Mouse (Mus musculus) C2C12 (cell line): Measurements from ENCODE around the gene Znhit2. TPM values are rescaled to one million over a fixed set of nuclear protein-coding genes. Genes with fewer than 3 reads are reported as not detected.

Experiments
- H3K27me3 ChIP-seq: one replicate; pipeline ENCODE4 v1.6.1; 2011; ENCODE audit not compliant: control insufficient read depth, insufficient read depth, insufficient read length
- H3K36me3 ChIP-seq: one replicate; pipeline ENCODE4 v1.6.1; 2011; ENCODE audit not compliant: control insufficient read depth, insufficient read depth
- H3K4me3 ChIP-seq: one replicate; pipeline ENCODE4 v1.5.1; 2011; ENCODE audit warnings: mild to moderate bottlenecking, control low read depth; ENCODE audit not compliant: poor library complexity, insufficient read depth, severe bottlenecking
- H3K79me2 ChIP-seq: one replicate; pipeline ENCODE4 v1.6.1; 2011; ENCODE audit not compliant: control insufficient read depth, insufficient read depth
- H3K79me3 ChIP-seq: one replicate; pipeline ENCODE4 v1.6.1; 2011; ENCODE audit warnings: low read depth, control low read depth
- H3ac ChIP-seq: one replicate; pipeline ENCODE3; 2011; ENCODE audit warnings: low read depth; ENCODE audit not compliant: control insufficient read depth, insufficient read length
- CEBPB ChIP-seq: IDR thresholded peaks from one replicate; pipeline ENCODE4 v1.6.1; 2011; ENCODE audit warnings: low read depth, mild to moderate bottlenecking, control low read depth, moderate library complexity
- CTCF ChIP-seq: IDR thresholded peaks from one replicate; pipeline ENCODE4 v1.5.1; 2011; ENCODE audit not compliant: control insufficient read depth, insufficient read depth, insufficient read length
- FOSL1 ChIP-seq: IDR thresholded peaks from one replicate; pipeline ENCODE4 v1.8.0; 2011; ENCODE audit warnings: mild to moderate bottlenecking, low read length; ENCODE audit not compliant: poor library complexity, insufficient read depth, severe bottlenecking
- MAX ChIP-seq: IDR thresholded peaks from one replicate; pipeline ENCODE4 v1.6.1; 2011; ENCODE audit warnings: mild to moderate bottlenecking, control low read depth
- MYOD1 ChIP-seq: IDR thresholded peaks from one replicate; pipeline ENCODE4 v1.6.1; 2011; ENCODE audit warnings: low read depth; ENCODE audit not compliant: control insufficient read depth, insufficient read length
- MYOG ChIP-seq: IDR thresholded peaks from one replicate; pipeline ENCODE4 v1.6.1; 2011; ENCODE audit not compliant: control insufficient read depth, insufficient read length; ENCODE audit errors: extremely low read depth
- USF1 ChIP-seq: IDR thresholded peaks from one replicate; pipeline ENCODE4 v1.6.1; 2011; ENCODE audit warnings: low read depth, mild to moderate bottlenecking, control low read depth, moderate library complexity
- long read RNA-seq, 2 experiments: library from polyadenylated mRNA; unstranded; transcript quantifications; one replicate each; pipeline ENCODE4 v2.0.0; 2019 to 2020
- polyA plus RNA-seq: library from polyadenylated mRNA; unstranded; fragments of >200 nt; fragmentation: generic; extraction: Trizol; gene quantifications from one replicate; pipeline ENCODE4 v1.2.1, GENCODE M21; 2012; ENCODE audit warnings: missing spikeins

Znhit2 gene
- 49.8 TPM for polyA plus RNA-seq
- long read RNA-seq, experiment 1, transcript Znhit2-201 (1 exons, 1,281 nt) = major isoform, 48 of 48 reads
- long read RNA-seq, experiment 1, partial matches to known transcripts = 0 of 48 reads
- long read RNA-seq, experiment 1, other reads (novel, unspliced or antisense) = 0 of 48 reads
- long read RNA-seq, experiment 2, transcript Znhit2-201 (1 exons, 1,281 nt) = major isoform, 59 of 59 reads
- long read RNA-seq, experiment 2, partial matches to known transcripts = 0 of 59 reads
- long read RNA-seq, experiment 2, other reads (novel, unspliced or antisense) = 0 of 59 reads

DNA sequence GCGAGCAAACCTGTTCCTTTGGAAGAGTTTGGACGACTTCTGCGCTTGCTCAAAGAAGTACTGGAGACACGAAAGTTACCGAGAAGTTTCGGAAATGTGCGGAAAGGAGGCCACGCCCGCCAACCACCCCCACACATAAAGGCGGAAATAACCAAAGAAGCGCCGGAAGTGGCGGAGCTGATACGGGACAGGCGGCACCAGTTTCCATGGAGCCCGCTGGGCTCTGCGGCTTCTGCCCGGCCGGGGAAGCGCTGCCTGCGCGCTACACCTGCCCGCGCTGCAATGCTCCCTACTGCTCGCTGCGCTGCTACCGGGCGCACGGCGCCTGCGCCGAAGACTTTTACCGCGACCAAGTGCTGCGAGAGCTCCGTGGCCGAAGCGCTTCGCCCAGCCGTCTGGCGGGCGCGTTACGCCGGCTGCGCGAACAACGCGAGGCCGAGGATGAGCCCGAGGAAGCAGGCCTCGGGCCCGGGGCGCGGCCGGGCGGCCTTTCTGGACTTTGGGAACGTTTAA lies at the start of gene Znhit2:
Gene Znhit2, plus strand, starts transcription at position 172 of the 513 bp plus-strand sequence.
- H3K4me3 ChIP-seq = peak within 1 kb of the TSS; percentile 95
- H3K27me3 ChIP-seq = no peaks in the 10 kb centered on the region
- H3K79me2 ChIP-seq = peaks cover 56% of the 10 kb centered on the region
- peaks cover 10% of the 10 kb centered on the region for H3K36me3 ChIP-seq
- peaks cover 43% of the 10 kb centered on the region for H3K79me3 ChIP-seq
- H3ac ChIP-seq = peak within 1 kb of the TSS; percentile 93
- TF ChIP-seq USF1 (no peak), MAX (no peak)

DNA sequence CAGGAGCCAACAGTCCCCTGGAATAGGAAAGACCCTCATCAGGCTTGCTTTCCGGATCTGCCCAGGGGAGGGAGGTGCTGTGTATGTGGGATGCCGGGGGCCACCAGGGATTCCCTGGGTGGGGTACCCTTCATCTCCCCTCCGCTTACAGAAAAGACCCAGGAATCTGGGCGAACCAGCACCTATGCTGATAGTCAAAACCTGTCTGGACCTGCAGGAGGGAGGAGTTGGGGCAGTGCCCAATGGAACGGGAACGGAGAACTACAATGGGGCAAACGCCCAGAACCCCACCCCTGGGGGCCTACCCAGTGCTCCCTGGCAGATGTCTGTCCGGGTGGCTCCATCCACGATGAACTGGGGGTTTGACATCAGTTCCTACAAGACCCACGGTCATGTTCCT lies 47.3 kb upstream of the Znhit2 start:
- no peaks in the 10 kb centered on the region for H3K36me3 ChIP-seq
- H3K27me3 ChIP-seq = no peaks in the 10 kb centered on the region
- H3K4me3 ChIP-seq = no peak overlapping the region
- H3K79me3 ChIP-seq = no peaks in the 10 kb centered on the region
- H3ac ChIP-seq = no peak overlapping the region
- TF ChIP-seq FOSL1 (no peak), MAX (no peak), MYOG (no peak), CEBPB (no peak), MYOD1 (no peak), USF1 (no peak)
- peaks cover 15% of the 10 kb centered on the region for H3K79me2 ChIP-seq

DNA sequence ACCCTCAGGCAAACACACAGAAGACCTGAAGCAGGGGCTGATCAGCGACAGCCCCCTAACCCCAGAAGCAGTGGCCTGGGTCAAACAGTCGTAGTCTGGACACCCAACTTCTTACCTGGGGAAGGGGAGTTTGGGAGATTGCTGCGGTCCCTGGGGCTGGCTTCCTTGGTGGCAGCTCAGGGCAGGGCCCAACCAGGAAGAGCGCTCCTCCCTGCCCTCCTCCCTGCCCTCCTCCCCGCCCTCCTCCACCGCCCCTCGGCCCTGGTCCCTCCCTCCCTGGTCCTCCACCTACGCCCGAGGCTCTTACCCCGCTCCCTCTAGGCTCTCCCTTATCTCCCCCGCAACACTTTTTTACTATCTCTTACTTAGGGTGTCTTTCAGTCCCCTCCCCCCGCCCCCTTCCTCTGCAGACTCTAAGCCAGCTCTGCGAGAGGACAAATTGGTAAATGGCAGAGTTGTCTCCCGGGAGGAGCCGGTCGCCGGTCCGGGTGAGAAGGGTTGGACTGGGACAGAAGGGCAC lies 45.9 kb upstream of the Znhit2 start:
- peak overlapping the region; percentile 71 for H3ac ChIP-seq
- H3K4me3 ChIP-seq = peak overlapping the region; percentile 42
- H3K27me3 ChIP-seq = no peaks in the 10 kb centered on the region
- TF ChIP-seq MAX = no peak
- no peak for TF ChIP-seq CEBPB
- no peak for TF ChIP-seq MYOG
- TF ChIP-seq USF1 = no peak
- TF ChIP-seq CTCF = no peak
- TF ChIP-seq MYOD1 = no peak
- no peak for TF ChIP-seq FOSL1
- H3K79me2 ChIP-seq = peaks cover 15% of the 10 kb centered on the region
- H3K36me3 ChIP-seq = no peaks in the 10 kb centered on the region
- H3K79me3 ChIP-seq = no peaks in the 10 kb centered on the region

DNA sequence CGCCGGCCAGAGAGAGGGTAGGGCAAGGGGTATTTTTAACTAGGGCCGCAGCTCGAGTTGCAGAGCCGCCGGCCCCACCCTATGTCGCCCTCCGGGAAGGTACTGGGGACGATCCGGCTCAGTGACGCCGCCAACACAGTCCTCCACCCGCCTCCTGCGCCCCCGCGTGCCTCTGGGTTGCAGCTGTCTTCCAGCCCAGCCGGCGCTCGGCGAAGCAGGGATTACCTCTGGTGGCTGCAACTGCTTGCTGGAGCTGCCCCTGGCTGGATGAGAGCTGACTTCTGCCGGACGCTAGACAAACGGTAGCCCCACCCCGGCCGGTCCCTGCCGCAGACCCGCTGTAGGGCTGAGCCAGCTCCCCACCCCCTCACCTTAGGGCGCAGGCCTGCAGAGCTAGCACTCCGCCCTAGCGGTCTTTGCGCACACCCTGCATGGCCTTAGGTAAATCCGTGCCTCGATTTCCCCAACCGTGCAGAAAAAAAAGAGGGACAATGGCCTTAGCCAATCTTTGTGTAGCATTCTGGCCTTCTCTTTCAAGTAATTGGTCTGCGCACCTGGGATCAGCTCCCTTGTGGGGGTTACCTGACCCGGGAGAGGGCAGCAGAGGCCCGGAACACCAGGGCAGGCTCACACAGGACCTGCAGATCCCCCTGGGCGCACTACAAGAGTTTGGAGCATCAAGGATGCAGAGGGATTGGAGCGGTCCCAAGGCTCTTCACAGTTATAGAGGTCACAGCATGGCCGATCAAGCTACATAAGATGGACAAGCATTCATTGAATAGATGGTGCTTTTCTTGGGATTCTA lies 45.3 kb upstream of the Znhit2 start, which contains the start of gene Capn1:
Gene Capn1, minus strand, starts transcription at position 387 of the 805 bp plus-strand sequence.
- Histone ChIP-seq H3ac (peak within 1 kb of the TSS; percentile 71), H3K27me3 (no peaks in the 10 kb centered on the region), H3K79me3 (no peaks in the 10 kb centered on the region), H3K4me3 (peak within 1 kb of the TSS; percentile 42), H3K36me3 (no peaks in the 10 kb centered on the region), H3K79me2 (peaks cover 15% of the 10 kb centered on the region)
- TF ChIP-seq MYOD1 (peak; percentile 61), CEBPB (no peak)

DNA sequence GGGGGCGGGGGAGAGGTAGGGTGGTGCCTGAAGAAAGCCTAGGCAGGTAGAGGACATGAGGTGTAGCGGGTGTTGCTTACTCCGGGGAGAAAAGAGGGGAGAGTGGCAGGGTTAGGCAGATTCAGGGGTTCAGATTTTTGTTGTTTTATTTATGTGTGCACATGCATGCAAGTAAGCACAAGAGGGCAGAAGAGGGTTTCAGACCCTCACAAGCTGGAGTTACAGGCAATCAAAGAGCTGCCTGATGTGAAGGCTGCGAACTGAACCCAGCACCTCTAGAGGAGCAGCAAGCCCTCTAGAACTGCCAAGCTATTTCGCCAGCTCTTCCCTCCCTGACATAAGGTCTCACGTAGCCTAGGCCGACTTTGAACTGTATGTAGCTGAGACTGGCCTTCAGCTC lies 44.5 kb upstream of the Znhit2 start:
- Histone ChIP-seq H3K4me3 (no peak overlapping the region), H3K79me3 (no peaks in the 10 kb centered on the region), H3K79me2 (peaks cover 15% of the 10 kb centered on the region), H3ac (no peak overlapping the region), H3K27me3 (no peaks in the 10 kb centered on the region), H3K36me3 (no peaks in the 10 kb centered on the region)
- TF ChIP-seq CTCF (no peak), FOSL1 (no peak), CEBPB (no peak), MYOD1 (no peak), MYOG (no peak), USF1 (no peak), MAX (no peak)
